Mouse (Mus musculus) liver, adult 2 months (tissue): ENCODE results near the gene Zmiz1.
A peak's percentile ranks its signal among the peaks of the same experiment; 100 is the strongest.

Experiments
- CTCF ChIP-seq: fragments of 200-500 bp; IDR thresholded peaks from 2 replicates; pipeline ENCODE4 v1.5.1; 2011; ENCODE audit warnings: low read depth, low read length, control low read depth
- POLR2A ChIP-seq: fragments of 200-500 bp; IDR thresholded peaks from 2 replicates; pipeline ENCODE4 v1.6.1; 2011; ENCODE audit warnings: low read length, control low read depth; ENCODE audit not compliant: insufficient read depth; ENCODE audit errors: extremely low read depth

DNA sequence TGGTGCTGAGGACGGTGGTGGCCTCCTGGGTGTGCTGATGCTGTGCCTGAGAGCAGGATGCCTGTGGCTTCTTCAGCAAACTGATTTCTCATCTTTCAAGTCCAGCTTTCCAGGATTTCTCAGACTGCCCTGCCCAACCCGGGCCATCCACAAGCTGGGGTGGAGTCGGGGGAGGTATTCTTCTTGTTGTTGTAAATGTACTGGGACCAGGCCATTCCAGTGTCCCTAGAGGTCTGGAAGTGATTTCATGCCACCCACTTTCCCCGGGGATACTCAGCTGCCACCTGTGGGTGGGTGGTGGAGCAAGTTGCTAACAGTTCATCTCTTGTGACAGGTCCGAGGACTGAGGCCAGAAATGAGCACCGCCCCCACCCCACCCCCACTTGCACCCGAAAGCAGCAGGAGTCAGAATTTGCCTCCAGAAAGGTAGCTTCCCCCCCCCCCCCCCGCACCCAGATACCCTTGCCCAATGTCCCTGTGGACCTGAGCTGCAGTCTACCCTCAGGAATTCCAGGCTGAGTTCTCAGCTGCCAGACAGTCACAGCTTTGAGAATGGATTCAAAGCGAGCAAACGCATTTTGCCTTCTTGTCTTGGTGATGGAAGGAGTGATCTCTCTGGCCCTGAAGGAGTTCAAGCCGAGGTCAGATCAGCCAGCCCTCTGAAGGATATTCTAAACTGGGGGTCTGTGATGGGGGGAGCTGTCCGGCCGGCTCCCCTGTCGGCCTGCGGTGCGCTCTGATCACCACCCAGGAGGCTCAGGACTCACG is 2.1 kb upstream of the Zmiz1 start:
- peak; percentile 56 for TF ChIP-seq CTCF
- TF ChIP-seq POLR2A = no peak
